Mouse (Mus musculus) stomach, postnatal 0 days (tissue): ENCODE measurements at regions not wholly inside any gene's neighbourhood (a gene's known extent, or its start where the extent isn't known, plus 50 kb on each side); places are given as distances from the start of the nearest gene placed in this dataset.

Source experiments
- CTCF ChIP-seq: IDR thresholded peaks from 2 replicates; pipeline ENCODE4 v1.5.1; 2016; ENCODE audit warnings: antibody characterized with exemption, low read depth, mild to moderate bottlenecking, moderate library complexity
- EP300 ChIP-seq: optimal IDR thresholded peaks from 2 replicates; pipeline ENCODE3; 2016; ENCODE audit warnings: antibody characterized with exemption

GRCm38 (mm10) chr4:82196024-82196647, 509.4 kb downstream of the Nfib start:
- no peak for TF ChIP-seq EP300
- TF ChIP-seq CTCF, result no peak
